Mouse (Mus musculus) megakaryocyte, embryonic 14.5 days (primary cell): ENCODE results near the gene Gm3417. TPM values are rescaled to one million over a fixed set of nuclear protein-coding genes. Genes with fewer than 3 reads are reported as not detected.
"Not testable (repeated sequence)": the region's sequence is repeated elsewhere in the genome, so short reads cannot be mapped to it uniquely, and the experiment has no call there.

Experiments
- H3K27me3 ChIP-seq: replicated peaks from 2 replicates; pipeline ENCODE3; 2012; ENCODE audit warnings: inconsistent platforms
- H3K36me3 ChIP-seq: replicated peaks from 2 replicates; pipeline ENCODE3; 2012; ENCODE audit warnings: low read length, inconsistent platforms, mixed read lengths
- H3K4me1 ChIP-seq: 2 replicates; pipeline ENCODE4 v1.6.1; 2012; ENCODE audit warnings: inconsistent platforms
- H3K4me3 ChIP-seq: replicated peaks from 2 replicates; pipeline ENCODE3; 2012; ENCODE audit warnings: moderate library complexity, mild to moderate bottlenecking, inconsistent platforms
- H3K9me3 ChIP-seq: 2 replicates; pipeline ENCODE4 v1.6.1; 2012; ENCODE audit warnings: inconsistent platforms
- FLI1 ChIP-seq: IDR thresholded peaks from 2 replicates; pipeline ENCODE4 v1.6.1; 2012; ENCODE audit warnings: low read length, inconsistent platforms, mixed read lengths
- GATA1 ChIP-seq: IDR thresholded peaks from 3 replicates; pipeline ENCODE4 v1.6.1; 2012; ENCODE audit warnings: mixed read lengths, low read length, inconsistent platforms, borderline replicate concordance
- polyA plus RNA-seq: library from polyadenylated mRNA; stranded (reverse); fragments of >175 nt; gene quantifications from 2 replicates; pipeline ENCODE4 v1.2.3, GENCODE M21; 2012; ENCODE audit warnings: low replicate concordance; ENCODE audit not compliant: insufficient read depth

The Gm3417 gene
- polyA plus RNA-seq, 1 experiment: not detected

DNA sequence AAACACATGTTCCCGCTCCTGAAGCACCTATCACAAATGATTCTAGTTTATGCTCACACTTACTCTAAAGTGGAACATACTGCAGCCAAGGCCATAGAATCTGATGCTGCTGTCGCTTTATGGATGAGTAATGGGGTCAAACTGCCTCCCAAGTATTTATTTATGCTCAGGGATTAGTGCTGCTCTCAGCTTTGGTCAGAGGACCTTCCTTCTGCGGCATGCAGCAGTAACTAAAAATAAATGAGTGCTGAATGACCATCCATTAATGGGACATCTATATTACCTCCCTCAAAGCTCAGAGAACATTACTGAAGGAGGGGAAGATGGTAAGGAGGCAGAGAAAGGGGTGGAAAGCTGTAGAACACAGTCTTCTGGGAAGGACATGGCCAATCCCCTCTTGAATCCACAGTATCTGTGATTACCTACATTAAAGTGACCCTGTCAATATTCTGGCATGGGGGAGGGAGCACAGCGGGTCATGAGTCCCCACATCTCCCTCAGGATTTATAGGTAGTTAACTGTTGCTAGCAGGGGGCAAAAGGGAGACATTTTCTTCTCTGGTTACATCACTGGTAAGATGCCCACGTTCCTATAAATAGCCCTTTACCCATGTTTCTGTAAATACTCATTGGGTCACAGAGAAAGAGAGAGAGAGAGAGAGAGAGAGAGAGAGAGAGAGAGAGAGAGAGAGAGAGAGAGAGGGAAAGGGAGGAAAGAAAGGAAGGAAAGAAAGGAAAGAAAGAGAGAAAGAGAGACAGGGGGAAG, 42.6 kb downstream of the Gm3417 start:
- TF ChIP-seq GATA1: no peak
- no peak for TF ChIP-seq FLI1
- H3K4me3 ChIP-seq: no peak overlapping the region

DNA sequence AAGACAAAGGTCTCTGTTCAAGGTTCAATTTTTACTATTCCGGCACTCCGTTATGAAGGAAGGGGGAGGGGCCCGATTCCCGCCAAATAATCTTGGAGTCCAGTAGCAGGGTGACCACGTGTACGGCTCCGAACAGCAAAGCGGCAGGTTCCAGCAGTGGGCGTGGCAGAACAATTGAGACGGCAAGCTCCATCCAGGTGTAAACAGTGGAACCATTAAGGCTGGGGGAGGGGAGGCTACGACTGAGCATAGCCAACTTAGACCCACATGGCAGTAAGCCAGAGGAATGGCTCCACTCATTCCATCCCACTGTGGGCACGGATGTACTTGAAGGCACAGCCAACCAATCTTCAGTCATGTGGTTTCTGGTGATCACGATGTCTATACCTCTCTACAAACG, 43.3 kb downstream of the Gm3417 start:
- H3K4me3 ChIP-seq, H3K27me3 ChIP-seq, H3K9me3 ChIP-seq, H3K36me3 ChIP-seq: not testable (repeated sequence)
- peaks cover 13% of the 10 kb centered on the region for H3K4me1 ChIP-seq

More for the DNA sequence above, 42.6 kb downstream of the Gm3417 start:
- Histone ChIP-seq H3K4me1 (peaks cover 12% of the 10 kb centered on the region), H3K9me3 (no peaks in the 10 kb centered on the region), H3K36me3 (no peaks in the 10 kb centered on the region), H3K27me3 (peaks cover 1% of the 10 kb centered on the region)

GRCm38 (mm10) chr17:14931469-14931868, 47.1 kb downstream of the Gm3417 start:
- Histone ChIP-seq H3K9me3 (peaks cover 15% of the 10 kb centered on the region), H3K4me3 (no peak overlapping the region), H3K36me3 (no peaks in the 10 kb centered on the region), H3K4me1 (peaks cover 12% of the 10 kb centered on the region), H3K27me3 (peaks cover 1% of the 10 kb centered on the region)
- TF ChIP-seq FLI1: no peak
- TF ChIP-seq GATA1: no peak

DNA sequence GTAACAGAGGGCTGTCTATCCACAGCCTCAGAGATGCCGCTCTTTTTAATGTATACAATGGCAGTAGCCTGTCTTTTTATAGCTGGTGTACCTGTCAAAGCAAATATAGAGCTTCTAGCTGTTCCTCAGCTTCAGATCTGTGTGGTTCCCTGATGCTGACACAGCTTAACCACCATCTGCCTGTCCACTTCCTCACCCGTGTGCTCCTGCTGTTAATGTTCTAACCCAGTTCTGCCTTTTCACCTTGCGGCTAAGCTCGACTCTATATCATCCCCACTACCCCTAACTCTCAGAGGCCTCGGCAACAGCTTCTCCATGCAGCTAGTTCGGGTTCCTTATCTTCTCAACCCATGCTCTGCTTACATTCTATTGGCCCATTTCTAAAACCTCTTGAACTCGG, 47.9 kb downstream of the Gm3417 start:
- peaks cover 12% of the 10 kb centered on the region for H3K4me1 ChIP-seq
- TF ChIP-seq FLI1 (no peak), GATA1 (no peak)
- H3K36me3 ChIP-seq: no peaks in the 10 kb centered on the region
- peaks cover 15% of the 10 kb centered on the region for H3K9me3 ChIP-seq
- peak overlapping the region; percentile 59 for H3K4me3 ChIP-seq
- H3K27me3 ChIP-seq: peaks cover 1% of the 10 kb centered on the region

DNA sequence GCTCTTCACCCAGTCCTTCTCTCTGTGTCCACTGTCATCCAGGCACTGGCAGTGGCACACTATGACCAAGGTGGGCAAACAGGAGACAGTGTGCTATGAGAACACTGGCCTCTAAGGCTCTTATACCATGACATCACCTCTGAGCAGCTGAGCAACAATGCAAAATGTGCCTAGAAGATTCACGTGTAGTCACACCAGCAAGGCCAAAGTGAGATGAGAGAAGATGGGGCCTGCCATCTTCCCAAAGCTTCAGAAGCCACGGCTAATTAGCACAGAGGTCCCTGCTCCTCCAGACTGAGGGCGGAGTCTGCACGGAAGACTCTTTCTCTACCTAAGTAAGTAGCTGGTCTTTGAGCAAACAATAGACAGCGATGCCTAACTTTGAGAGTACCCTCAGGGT, 50.0 kb downstream of the Gm3417 start:
- H3K4me1 ChIP-seq: peaks cover 12% of the 10 kb centered on the region
- TF ChIP-seq FLI1 (no peak), GATA1 (no peak)
- H3K9me3 ChIP-seq: peaks cover 15% of the 10 kb centered on the region

GRCm38 (mm10) chr17:14927644-14928218, 50.9 kb downstream of the Gm3417 start:
- Histone ChIP-seq H3K36me3 (no peaks in the 10 kb centered on the region), H3K4me3 (no peak overlapping the region), H3K4me1 (peaks cover 12% of the 10 kb centered on the region), H3K27me3 (peaks cover 5% of the 10 kb centered on the region), H3K9me3 (peaks cover 15% of the 10 kb centered on the region)
- no peak for TF ChIP-seq FLI1
- TF ChIP-seq GATA1: no peak

More for the DNA sequence above, 50.0 kb downstream of the Gm3417 start:
- Histone ChIP-seq H3K4me3 (no peak overlapping the region), H3K27me3 (peaks cover 5% of the 10 kb centered on the region), H3K36me3 (no peaks in the 10 kb centered on the region)

GRCm38 (mm10) chr17:14921582-14921981, 57.0 kb downstream of the Gm3417 start:
- H3K9me3 ChIP-seq: no peaks in the 10 kb centered on the region
- no peaks in the 10 kb centered on the region for H3K36me3 ChIP-seq
- no peak overlapping the region for H3K4me3 ChIP-seq
- H3K27me3 ChIP-seq: peaks cover 21% of the 10 kb centered on the region
- no peak for TF ChIP-seq GATA1
- TF ChIP-seq FLI1: no peak
- peaks cover 12% of the 10 kb centered on the region for H3K4me1 ChIP-seq

GRCm38 (mm10) chr17:14917866-14918265, 60.7 kb downstream of the Gm3417 start:
- H3K4me1 ChIP-seq: peaks cover 21% of the 10 kb centered on the region
- no peaks in the 10 kb centered on the region for H3K36me3 ChIP-seq
- no peak overlapping the region for H3K4me3 ChIP-seq
- peaks cover 16% of the 10 kb centered on the region for H3K27me3 ChIP-seq
- TF ChIP-seq GATA1: no peak
- no peak for TF ChIP-seq FLI1
- no peaks in the 10 kb centered on the region for H3K9me3 ChIP-seq

DNA sequence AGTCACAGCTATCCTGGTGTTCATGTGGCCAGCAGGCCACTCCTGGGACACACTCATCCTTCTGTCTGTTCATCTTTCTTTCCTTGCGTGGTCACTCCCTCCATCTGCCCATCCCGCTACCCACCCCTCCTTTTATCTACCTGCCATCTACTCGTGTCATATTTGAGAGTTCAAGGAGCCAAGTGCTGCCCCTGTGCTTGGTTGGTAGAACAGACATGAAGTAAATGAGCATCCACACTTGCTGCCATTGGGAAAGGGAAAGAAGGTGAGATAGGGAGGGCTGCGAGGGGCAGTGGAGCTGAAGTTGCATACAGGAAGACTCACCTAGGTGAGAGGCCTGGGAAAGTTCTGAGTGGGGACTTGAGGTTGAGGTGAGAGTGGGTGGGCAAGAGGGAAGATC, 64.2 kb downstream of the Gm3417 start:
- TF ChIP-seq FLI1 (no peak), GATA1 (no peak)
- no peak overlapping the region for H3K4me3 ChIP-seq

More for the DNA sequence above, 64.2 kb downstream of the Gm3417 start:
- Histone ChIP-seq H3K9me3 (no peaks in the 10 kb centered on the region), H3K4me1 (peaks cover 14% of the 10 kb centered on the region), H3K27me3 (peaks cover 7% of the 10 kb centered on the region), H3K36me3 (no peaks in the 10 kb centered on the region)

Other genes with a start within 250 kb of the Gm3417 start
- gene Wdr27, start 35.6 kb downstream of the Gm3417 start, polyA plus RNA-seq: 8.6 and 15.6 TPM in 2 replicates
- 2.3 and 3.1 TPM in 2 replicates for gene 1600012H06Rik, start 35.6 kb downstream of the Gm3417 start, polyA plus RNA-seq
- gene Phf10, start 17.5 kb downstream of the Gm3417 start, polyA plus RNA-seq: 8.6 and 36.4 TPM in 2 replicates
- 1.2 and 2.3 TPM in 2 replicates for gene 9030025P20Rik, start 322 bp downstream of the Gm3417 start, polyA plus RNA-seq
- not detected in 2 replicates for gene Gm3435, start 31.4 kb upstream of the Gm3417 start, polyA plus RNA-seq
- gene Ermard, start 62.4 kb upstream of the Gm3417 start, polyA plus RNA-seq: 1.0 and 1.8 TPM in 2 replicates
- gene Tcte3, start 62.7 kb upstream of the Gm3417 start, polyA plus RNA-seq: 3.2 and 3.3 TPM in 2 replicates
- 0.10 TPM in 1 of 2 replicates, not detected in the other for gene Gm3448, start 62.7 kb upstream of the Gm3417 start, polyA plus RNA-seq